Mouse (Mus musculus) cerebellum, postnatal 25 days (tissue): ENCODE data around the gene Gm21976.

Experiments used
- DNase-seq, 2 experiments: peaks; one replicate each; pipeline ENCODE4 v3.0.0; 2021; ENCODE audit warnings: mixed read lengths in 2 of 2

The Gm21976 gene

GRCm38 (mm10) chr13:98298833-98299758 is 19.4 kb downstream of the Gm21976 start:
- DNase-seq = peak; percentile 78 to 85

DNA sequence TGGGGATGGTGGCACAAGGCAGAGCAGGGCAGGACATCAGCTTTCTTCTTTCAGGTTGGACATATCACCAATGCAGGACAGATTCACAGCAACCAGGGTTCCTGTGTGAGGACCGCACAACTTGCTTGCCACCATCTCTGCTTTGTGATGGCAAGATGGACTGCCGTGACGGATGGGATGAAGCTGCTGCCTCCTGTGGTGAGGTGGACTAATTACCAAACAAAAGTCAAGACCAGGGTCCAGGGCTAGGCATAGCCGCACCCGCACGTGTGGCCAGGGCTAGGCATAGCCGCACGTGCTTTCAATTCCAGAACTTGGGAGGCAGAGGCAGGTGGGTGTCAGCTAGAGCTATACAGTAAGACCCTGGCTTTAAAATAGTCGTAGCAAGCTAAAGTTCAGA is 25.6 kb downstream of the Gm21976 start:
- no peak for DNase-seq

GRCm38 (mm10) chr13:98306393-98306792 is 26.7 kb downstream of the Gm21976 start:
- no peak for DNase-seq

DNA sequence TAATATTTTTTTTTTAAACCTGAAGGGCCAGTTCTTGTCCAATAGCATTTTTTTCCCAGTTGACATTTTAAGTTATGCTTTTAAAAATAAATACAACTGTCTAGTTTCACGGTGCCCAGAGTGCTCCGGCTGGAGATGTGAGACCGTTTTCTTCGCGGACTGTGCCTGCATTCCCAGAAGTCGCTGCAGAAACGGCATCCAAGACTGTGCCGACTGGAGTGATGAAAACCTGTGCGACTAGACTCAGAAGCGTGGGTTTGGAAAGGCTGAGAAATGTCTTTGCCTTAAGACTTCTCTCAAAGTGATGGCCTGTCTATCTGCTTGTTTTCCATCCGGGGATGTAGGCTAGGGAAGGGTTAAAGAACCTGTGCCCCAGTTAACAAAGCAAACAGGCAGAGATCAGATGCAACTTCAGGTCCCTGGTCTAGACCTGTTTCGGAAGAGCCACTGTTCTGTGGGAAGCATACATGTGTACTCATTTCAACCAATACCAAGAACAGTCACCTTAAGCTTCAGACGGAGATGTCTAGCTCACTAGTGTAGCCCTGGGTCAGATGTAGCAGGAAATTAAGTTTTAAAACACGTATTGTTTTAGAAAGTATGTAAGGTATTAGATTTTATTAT is 27.3 kb downstream of the Gm21976 start:
- DNase-seq = no peak

DNA sequence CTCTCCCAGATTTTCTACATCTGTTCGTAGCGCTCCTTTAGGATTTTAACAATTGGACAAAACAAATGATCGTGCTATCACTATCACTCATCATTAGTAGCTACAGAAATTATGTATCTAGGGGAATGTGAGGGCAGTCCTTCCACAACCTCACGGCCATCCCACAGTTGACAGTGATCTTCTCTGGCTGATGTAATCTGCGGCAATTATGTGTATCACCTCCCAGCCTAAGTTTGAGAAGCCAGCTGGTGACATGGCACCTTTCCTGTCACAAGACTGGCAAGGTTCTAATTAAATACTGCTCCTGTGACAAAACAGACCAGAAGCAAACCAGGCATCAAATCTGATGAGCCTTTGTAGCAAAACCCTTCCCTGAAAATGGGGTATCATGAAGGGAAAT is 28.3 kb downstream of the Gm21976 start:
- DNase-seq = no peak

DNA sequence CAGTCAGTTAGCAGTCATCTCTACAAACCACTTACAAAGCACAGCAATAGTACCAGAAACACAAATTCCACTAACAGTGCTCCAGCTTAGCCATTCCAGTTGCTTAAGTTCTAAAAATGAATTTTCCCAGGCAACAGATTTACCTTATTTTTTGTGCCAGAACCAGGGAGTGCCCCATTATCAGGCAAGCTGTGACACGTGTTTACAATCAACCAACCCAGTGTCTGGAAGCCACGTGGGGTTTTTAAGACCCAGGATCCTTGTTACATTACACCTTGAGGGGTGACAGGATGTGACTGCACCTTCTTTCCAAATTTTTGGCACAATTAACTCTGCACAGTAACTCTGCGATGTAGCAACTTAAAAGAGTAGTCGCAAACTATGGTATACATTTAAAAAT is 29.0 kb downstream of the Gm21976 start:
- no peak for DNase-seq

DNA sequence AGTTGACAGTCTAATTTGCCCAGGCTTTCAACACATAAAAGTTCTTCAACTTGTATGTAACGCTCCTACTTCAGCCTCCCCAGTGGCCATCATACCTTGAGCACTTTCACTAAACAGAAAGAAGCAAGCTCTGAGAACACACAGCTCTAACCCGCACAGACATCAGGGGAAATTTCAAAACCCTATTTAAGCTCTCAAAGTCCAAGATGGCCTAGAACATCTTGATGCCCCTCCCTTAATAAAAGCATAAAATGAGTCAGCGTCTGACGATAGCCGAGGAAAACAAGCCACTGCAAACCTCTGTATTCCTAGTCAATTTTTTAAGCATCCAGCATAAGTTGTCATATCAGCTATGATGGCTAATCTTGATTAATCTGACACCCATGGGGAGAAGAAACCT is 31.9 kb downstream of the Gm21976 start:
- no peak for DNase-seq

DNA sequence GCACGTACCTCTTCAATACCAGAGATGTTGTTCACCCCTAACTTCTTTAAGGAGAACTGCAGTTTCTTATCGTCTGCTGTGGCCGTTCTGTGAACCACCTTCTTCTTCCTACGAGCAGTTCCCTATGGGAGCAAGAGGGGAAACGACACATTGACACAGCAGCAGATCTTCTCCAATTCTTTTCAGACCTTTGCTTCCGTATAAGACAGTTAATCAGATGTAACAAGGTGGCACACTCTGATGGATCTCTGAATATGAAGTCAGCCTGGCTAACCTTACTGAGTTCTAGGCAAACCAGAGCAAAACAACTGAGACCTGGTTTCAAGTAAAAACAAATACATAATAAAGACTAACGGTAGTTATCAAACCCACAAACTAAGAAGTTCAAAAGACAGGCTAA is 33.9 kb downstream of the Gm21976 start:
- DNase-seq = no peak

DNA sequence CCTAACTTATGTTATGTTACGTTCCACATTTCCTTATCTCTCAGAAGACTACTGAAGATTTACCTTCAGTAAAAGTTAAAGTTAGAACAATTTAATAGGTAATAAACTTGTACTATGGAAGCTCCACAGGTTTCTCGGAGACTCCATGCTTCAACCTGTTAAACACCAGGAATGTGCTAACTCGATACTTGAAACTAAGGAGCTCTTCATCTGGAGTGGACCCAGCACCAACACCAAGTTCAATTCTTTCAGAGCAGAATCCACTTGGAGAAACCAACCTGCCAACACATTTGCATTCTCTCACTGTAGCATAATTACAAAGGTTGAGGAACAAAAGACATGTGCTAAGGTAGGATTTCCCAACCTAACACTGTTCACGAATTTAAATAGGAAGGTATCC is 35.4 kb downstream of the Gm21976 start:
- no peak for DNase-seq

GRCm38 (mm10) chr13:98316140-98316479 is 36.4 kb downstream of the Gm21976 start:
- no peak for DNase-seq

DNA sequence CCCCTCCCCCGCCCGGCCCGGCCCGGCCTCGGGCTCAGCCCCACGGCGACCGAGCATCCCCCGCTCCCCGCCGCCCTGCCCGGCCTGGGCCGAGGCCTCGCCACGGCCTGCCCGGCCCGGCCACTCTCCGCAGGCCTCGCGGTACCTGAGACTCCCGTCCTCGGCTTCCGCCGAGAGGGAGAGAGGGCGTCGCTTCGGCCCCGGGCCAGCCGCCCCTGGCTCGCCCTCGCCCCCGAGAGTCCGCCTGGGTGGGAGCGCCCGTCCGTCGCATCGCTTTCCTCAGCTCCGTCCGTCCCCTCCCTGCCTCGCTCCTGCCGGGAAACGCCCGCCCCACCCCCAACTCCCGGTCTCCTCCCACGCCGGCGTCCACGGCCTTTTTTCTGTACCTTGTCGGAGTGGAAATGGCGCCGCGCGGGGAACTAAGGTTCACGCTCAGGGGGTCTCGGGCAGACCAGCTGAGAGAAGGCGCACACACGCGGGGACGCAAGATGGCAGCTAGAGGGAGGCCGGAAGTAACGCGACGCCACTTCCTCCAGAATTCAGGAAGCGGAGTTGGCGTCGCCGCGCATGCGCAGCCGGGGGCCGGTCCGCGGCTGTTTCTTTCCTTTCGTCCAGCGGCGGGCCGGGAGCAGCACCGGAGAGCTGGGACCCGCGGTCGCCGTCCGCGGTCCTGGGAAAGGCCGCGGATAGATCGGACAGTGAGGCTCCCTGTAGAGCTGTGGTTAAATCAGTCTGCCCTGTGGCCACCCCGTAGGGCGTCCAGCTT is 37.0 kb downstream of the Gm21976 start, which contains the start of gene Btf3:
Gene Btf3 (minus strand): TSS at position 527 of the 766 bp plus-strand sequence.
- DNase-seq = peak; percentile 95 to 98

- DNase-seq = no peak
Measured at GRCm38 (mm10) chr13:98317246-98317677, 37.6 kb downstream of the Gm21976 start.

DNA sequence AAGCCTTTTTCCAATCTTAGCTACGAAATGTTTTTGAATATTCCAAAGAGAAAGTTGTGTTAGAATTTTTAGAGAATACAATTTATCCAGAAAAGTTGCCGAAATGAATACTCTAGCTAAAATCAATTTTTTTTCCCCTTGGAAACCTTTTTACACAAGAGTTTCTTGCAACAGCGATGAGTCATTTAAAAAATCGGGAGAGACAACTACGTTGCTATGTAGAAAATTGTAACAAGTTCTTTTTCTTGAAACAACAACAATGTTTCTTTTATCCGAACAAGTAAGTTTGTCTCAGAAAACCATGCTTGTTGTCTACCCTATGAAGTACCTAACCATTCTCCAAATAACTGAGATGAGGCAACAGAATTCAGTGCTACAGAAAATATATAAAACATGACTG is 38.2 kb downstream of the Gm21976 start:
- DNase-seq = no peak

DNA sequence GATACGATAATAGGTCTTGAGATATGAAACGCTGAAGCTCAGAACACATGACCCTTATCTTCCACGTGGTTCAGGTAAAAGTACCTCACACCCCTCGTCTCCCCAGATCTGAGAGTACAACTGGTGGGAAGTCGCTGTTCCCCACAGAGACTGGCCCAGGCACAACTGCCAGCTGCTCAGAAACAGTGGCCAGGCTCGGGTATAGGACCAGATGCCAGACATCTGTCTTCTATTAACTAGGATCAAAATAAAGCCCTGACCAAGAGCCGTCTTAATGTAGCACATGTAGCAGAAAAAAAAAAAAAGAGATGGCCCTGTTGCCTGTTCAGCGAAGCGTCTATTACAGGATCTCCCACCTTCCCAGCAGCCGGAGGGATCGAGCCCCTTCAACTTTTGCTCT is 45.3 kb downstream of the Gm21976 start:
- DNase-seq = no peak

- peak in 1 of 2 experiments; percentile 18 for DNase-seq
Measured at GRCm38 (mm10) chr13:98332106-98332505, 52.4 kb downstream of the Gm21976 start.

GRCm38 (mm10) chr13:98336205-98336604 is 56.5 kb downstream of the Gm21976 start:
- DNase-seq = no peak

- no peak for DNase-seq
Measured at GRCm38 (mm10) chr13:98340506-98340905, 60.8 kb downstream of the Gm21976 start.

- DNase-seq = no peak
Measured at GRCm38 (mm10) chr13:98349491-98349890, 69.8 kb downstream of the Gm21976 start.

DNA sequence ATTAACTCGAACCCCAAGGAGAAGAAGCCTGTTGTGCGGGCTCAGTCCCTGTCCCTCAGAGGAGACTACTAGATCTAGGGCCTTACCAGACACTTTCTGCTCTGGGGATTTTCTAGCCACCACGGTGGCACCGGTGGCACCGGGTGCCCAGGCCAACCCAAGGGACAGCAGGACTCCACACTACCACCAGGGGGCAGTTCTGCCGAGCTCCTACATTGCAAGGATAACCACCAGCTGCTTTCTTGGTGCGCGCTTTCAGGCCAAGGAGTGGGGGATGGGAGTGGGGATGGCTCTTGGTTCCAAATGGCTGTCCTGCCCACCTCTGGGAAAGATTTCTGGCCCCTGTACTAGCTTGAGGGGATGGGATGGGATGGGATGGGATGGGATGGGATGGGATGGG is 71.8 kb downstream of the Gm21976 start:
- peak in 1 of 2 experiments; percentile 33 for DNase-seq

- DNase-seq = no peak
Measured at GRCm38 (mm10) chr13:98352381-98352975, 72.8 kb downstream of the Gm21976 start.

DNA sequence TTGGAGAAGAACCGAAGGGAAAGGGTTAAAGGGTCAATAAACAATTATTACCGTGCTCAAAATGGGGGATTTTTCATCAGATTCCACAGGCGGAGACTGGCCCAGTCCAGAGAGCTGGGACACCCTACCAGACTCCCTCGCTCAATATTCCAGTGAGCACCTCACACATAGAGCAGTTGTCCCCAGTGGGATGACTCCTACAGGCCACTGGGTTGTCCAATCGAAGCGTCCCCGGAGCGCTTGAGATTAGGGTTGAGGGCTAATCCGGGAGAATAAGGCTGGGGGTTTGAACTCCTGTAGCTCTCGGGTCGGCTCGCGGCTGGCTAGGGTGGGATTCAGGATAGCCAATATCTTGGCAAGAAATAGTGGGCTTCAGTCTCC is 74.0 kb downstream of the Gm21976 start:
- DNase-seq = no peak

DNA sequence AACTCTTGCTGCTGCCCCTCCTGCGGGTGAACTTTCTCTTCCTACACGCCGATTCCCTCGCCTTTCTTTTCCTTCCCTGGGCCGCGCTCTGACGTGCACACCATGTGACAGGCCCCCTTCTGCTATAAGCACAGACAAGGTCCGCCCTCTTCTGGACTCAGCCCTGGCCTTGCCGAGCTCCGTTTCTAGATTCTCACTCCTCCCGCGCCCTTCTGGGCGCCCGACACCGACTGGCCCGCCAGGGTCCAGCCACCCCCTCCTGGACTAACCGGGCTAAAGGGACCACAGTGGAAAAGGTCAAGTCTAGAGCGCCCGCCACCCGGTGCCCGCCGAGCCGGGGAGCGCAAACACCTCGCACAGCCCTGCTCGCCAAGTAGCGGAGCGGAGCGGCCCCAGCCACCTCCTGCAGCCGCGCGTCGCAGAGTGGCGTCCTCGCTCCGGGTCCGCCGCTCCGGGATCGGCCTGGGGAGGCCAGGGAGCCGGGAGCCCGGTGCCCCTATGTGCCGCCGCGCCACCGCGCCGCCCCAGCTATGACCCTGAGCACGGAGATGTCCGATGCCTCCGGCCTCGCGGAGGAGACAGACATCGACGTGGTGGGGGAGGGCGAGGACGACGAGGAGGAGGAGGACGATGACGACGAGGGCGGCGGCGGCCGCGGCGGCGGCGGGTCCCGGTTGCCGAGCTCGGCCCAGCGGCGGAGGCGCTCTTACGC is 74.6 kb downstream of the Gm21976 start, which contains the start of gene Foxd1:
Gene Foxd1 (plus strand): TSS at position 153 of the 712 bp plus-strand sequence.
- DNase-seq = peak; percentile 22 to 29
